Mouse (Mus musculus) intestine, embryonic 15.5 days (tissue): ENCODE measurements around the gene Sh3bgrl2. TPM values are rescaled to one million over a fixed set of nuclear protein-coding genes. Genes with fewer than 3 reads are reported as not detected.
A peak's percentile ranks its signal among the peaks of the same experiment; 100 is the strongest.

ENCODE experiments used
- ATAC-seq: fragments of 200-750 bp; cut with Nextera tagmentation; 2 replicates; pipeline ENCODE4 v1.8.0; 2017; ENCODE audit warnings: moderate TSS enrichment, moderate library complexity
- H3K27ac ChIP-seq: fragments of 300-500 bp; sonication (generic); 2 replicates; pipeline ENCODE4 v1.5.1; 2015; ENCODE audit warnings: mild to moderate bottlenecking, inconsistent platforms
- H3K27me3 ChIP-seq: fragments of 300-500 bp; sonication (generic); replicated peaks from 2 replicates; pipeline ENCODE4 v1.6.1; 2015; ENCODE audit warnings: inconsistent platforms
- H3K36me3 ChIP-seq: fragments of 300-500 bp; sonication (generic); 2 replicates; pipeline ENCODE4 v1.6.1; 2015; ENCODE audit warnings: inconsistent platforms
- H3K4me1 ChIP-seq: fragments of 300-500 bp; sonication (generic); replicated peaks from 2 replicates; pipeline ENCODE4 v1.6.1; 2015; ENCODE audit warnings: inconsistent platforms
- H3K4me2 ChIP-seq: fragments of 300-500 bp; sonication (generic); replicated peaks from 2 replicates; pipeline ENCODE4 v1.6.1; 2015; ENCODE audit warnings: mild to moderate bottlenecking, inconsistent platforms
- H3K4me3 ChIP-seq: fragments of 300-500 bp; sonication (generic); replicated peaks from 2 replicates; pipeline ENCODE4 v1.5.1; 2015; ENCODE audit warnings: inconsistent platforms
- H3K9ac ChIP-seq: fragments of 300-500 bp; sonication (generic); 2 replicates; pipeline ENCODE4 v1.6.1; 2015; ENCODE audit warnings: inconsistent platforms
- H3K9me3 ChIP-seq: fragments of 300-500 bp; sonication (generic); 2 replicates; pipeline ENCODE4 v1.6.1; 2016; ENCODE audit warnings: inconsistent platforms
- WGBS: fragments of 180-500 bp; shearing (Covaris S2); methylation state at CpG from one replicate; pipeline ENCODE4 v1.1.7; 2015; 5-methylcytosine and 5-hydroxymethylcytosine counted together
- polyA plus RNA-seq: library from polyadenylated mRNA; unstranded; fragments of >200 nt; fragmentation: Nextera tagmentation; extraction: Ambion mirVana; gene quantifications from 2 replicates; pipeline ENCODE4 v1.2.1, GENCODE M21; 2015

The Sh3bgrl2 gene
- polyA plus RNA-seq, 1 experiment from 2014 or later, result 20.8 TPM

GRCm38 (mm10) chr9:83686511-83687100, 138.5 kb downstream of the Sh3bgrl2 start:
- no peaks in the 10 kb centered on the region for H3K27me3 ChIP-seq
- H3K9ac ChIP-seq, result no peak overlapping the region
- no peak overlapping the region; the same call in 1 of the 2 replicates for H3K4me3 ChIP-seq
- ATAC-seq, result 0 out of 2 replicates have a peak, but pooled peaks have one; percentile 44
- H3K4me2 ChIP-seq, result peak overlapping the region; percentile 43
- no peaks in the 10 kb centered on the region for H3K36me3 ChIP-seq
- H3K27ac ChIP-seq, result no peak overlapping the region
- no peaks in the 10 kb centered on the region for H3K9me3 ChIP-seq
- 20% methylated on average over 18 of the region's 18 CpGs for WGBS
- H3K4me1 ChIP-seq, result peaks cover 6% of the 10 kb centered on the region; the same call in 1 of the 2 replicates

- no peak for ATAC-seq
- 42% methylated on average over 3 of the region's 3 CpGs for WGBS
- Histone ChIP-seq H3K4me1 (peaks cover 7% of the 10 kb centered on the region; the same call in 1 of the 2 replicates), H3K9me3 (no peaks in the 10 kb centered on the region), H3K4me3 (no peak overlapping the region), H3K27me3 (no peaks in the 10 kb centered on the region), H3K9ac (no peak overlapping the region), H3K36me3 (no peaks in the 10 kb centered on the region), H3K27ac (no peak overlapping the region), H3K4me2 (no peak overlapping the region)
Measured at GRCm38 (mm10) chr9:83687904-83688303, 139.8 kb downstream of the Sh3bgrl2 start.

Other genes with a start within 250 kb of the Sh3bgrl2 start
- gene Lca5, start 107.2 kb upstream of the Sh3bgrl2 start, polyA plus RNA-seq, result 10.0 and 10.7 TPM in 2 replicates